Mouse (Mus musculus): ENCODE measurements around the gene Rfx7.

- no peak for TF ChIP-seq CTCF (IDR thresholded peaks at IDR 0.05; ENCODE audit: low read depth, low read length)
- no peak for TF ChIP-seq GATA2 (IDR thresholded peaks at IDR 0.05; ENCODE audit: borderline replicate concordance, low read depth, low read length)
- no peak for TF ChIP-seq GATA1 (IDR thresholded peaks at IDR 0.05; ENCODE audit: borderline replicate concordance, low read length)
- TF ChIP-seq TAL1 (conservative IDR thresholded peaks at IDR 0.05; ENCODE audit: low read depth, low read length): no peak
These were observed 128.9 kb downstream of the Rfx7 start for GRCm38 (mm10) chr9:72660911-72661310.

Measured in G1E (cell line).